Mouse (Mus musculus) megakaryocyte, adult 5-6 weeks (primary cell): Measurements from ENCODE around the gene Ehmt2. TPM values are rescaled to one million over a fixed set of nuclear protein-coding genes. Genes with fewer than 3 reads are reported as not detected.

ENCODE experiments used
- ATAC-seq: 2 replicates; pipeline ENCODE4 v1.8.0; 2016; ENCODE audit warnings: mild to moderate bottlenecking, inconsistent platforms; ENCODE audit not compliant: poor library complexity, severe bottlenecking
- total RNA-seq, 2 experiments: library from RNA; stranded (forward) in 1 of 2; stranded (reverse) in 1 of 2; fragments of 153-499, 151-499 nt in 1 of 2; fragments of 221-1000, 200-1000 nt in 1 of 2; gene quantifications; 2 replicates each; pipeline versions ENCODE4 v1.2.3 to v1.2.4; 2015 to 2017

Gene Ehmt2
- total RNA-seq (2015) = 66.5 and 68.9 TPM in 2 replicates
- total RNA-seq (2017) = 75.4 and 75.7 TPM in 2 replicates

- peak; percentile 45 for ATAC-seq
These were observed at the start of gene Ehmt2, which contains the start of gene C2 for GRCm38 (mm10) chr17:34898160-34898586. Gene Ehmt2, plus strand, starts transcription at chr17:34898469. Gene C2, minus strand, starts transcription at chr17:34898265.

DNA sequence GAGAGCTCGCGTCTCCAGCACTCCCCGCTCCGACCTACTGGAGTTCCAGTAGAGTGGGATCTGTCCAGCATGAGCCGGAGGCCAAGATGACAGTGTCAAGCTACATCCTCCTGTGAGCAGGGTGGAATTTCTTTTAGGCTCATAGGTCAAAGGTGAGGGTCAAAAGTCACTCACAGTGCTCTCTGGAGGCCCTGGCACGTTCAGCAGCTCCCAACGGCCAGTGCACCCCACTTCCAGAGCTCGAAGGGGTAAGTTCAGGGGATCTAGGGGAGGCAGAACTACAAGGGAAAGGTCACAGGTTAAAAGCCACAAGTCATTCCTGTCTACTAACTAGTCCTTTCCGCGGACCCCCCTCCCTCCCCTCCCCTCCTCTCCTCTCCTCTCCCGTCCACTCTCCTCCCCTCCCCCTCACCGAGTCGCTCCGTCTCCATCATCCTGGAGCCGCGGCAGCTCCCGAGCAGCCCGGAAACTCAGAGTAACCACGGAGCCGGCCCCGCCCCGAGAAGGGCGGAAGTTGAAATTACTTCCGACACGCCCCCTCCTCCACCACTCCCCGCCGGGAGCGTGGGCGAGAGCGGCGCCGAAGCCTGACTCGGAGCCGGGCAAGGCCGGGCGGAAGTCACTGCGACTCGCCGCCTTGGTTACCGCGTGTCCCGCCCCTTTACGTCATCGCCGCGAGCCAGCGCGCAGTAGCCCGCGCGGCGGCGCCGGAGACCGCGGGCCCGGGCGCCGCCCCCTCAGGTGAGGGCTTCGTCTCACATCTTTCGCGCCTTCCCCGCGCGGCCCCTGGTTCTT, 48.4 kb upstream of the Ehmt2 start, which contains the start of the genes Skiv2l and Nelfe:
Gene Skiv2l (minus strand): TSS at position 489 of the 795 bp plus-strand sequence.
Gene Nelfe (plus strand): TSS at position 670 of the 795 bp plus-strand sequence.
- ATAC-seq = peak; percentile 100

GRCm38 (mm10) chr17:34850517-34851125, 47.6 kb upstream of the Ehmt2 start:
- peak; percentile 20; the same call in 1 of the 2 replicates for ATAC-seq

GRCm38 (mm10) chr17:34853511-34853910, 44.8 kb upstream of the Ehmt2 start:
- no peak for ATAC-seq

- no peak for ATAC-seq
These were observed 43.5 kb upstream of the Ehmt2 start for GRCm38 (mm10) chr17:34854761-34855160.

DNA sequence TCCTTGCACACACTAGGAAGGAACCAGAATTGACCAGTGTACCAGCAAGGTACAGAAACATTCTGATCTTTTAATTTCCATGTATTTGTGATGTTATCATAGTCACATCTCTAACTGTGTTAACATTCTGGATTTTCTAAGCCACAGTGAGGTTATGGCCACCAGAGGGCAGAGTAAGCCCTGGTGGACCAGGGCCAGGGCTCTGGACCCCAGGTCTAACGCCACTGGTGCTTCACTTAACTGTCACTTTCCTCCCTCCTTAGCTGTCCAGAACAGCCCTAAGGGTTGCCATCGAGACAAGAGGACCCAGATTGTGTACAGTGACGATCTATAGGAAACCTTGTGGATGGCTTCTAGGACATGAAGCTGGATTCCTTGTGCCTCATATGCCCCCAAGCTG, 42.4 kb upstream of the Ehmt2 start:
- ATAC-seq = peak; percentile 77

- ATAC-seq = no peak
These were observed 39.6 kb upstream of the Ehmt2 start for GRCm38 (mm10) chr17:34858670-34859069.

GRCm38 (mm10) chr17:34860514-34860913, 37.8 kb upstream of the Ehmt2 start:
- ATAC-seq = no peak

DNA sequence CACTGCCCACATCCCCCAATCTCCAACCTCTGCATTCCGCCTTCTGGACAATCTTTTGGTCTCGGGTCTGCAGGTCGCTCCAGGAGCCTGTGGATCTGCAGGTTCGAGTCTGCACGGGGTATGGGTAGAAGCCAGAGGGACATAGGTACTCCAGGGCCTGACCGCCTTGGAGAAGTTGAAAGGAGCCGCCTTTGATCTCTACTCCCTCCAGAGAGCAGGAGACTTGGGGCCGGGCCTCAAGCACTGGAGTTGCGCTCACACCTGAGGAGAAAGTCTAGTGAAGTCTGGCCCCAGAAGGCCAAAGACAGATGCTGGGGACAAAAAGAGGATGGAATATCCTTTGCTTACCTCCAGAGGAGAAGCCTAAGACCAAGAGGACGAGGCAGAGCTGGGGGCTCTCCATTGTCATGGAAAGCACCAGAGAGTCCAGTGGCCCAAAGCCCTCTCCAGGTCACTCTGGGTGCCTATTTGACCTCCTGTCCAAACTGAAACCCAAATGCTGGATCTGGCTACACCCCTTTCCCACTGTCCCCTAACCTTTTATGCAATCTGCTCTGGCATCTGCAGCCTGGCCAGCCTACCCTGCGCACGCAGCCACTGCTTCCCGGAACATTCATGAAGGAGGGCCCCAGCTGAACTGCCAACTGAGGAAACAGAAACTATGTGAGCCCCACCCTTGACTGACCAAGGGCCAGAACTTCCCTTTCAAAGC, 36.4 kb upstream of the Ehmt2 start:
- no peak for ATAC-seq

DNA sequence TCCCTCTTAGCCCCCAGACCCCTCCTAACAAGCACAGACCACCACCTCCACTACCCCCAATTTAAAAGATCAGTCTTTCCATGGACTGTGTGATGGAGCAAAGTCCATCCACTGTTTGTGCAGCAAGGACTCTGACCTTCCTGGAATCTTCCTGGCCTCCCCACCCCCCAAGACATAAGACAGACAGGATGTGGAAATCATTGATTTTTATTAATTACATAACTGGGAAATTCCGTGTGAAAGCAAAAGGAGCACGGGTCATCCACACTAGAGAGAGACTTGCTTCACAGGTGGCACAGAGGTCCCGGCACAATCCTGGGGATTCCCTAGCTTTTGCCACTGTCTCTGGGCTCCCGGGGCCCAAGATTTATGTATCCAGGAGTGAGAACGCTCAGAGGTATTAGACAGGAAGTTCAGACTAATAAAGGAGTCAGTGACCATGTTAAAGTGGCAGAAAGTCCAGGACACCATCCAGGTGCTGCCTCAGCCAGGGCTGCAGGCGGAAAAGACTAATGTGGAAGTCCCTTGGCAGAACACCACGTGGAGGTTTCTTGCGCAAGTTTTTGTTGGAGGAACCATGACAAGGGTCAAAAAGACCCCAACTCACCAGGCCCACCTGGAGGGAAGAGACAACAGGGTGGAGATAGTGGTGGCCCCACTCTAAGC, 35.7 kb upstream of the Ehmt2 start, which contains the start of gene Cfb:
Gene Cfb (minus strand): TSS at position 103 of the 666 bp plus-strand sequence.
- ATAC-seq = no peak

DNA sequence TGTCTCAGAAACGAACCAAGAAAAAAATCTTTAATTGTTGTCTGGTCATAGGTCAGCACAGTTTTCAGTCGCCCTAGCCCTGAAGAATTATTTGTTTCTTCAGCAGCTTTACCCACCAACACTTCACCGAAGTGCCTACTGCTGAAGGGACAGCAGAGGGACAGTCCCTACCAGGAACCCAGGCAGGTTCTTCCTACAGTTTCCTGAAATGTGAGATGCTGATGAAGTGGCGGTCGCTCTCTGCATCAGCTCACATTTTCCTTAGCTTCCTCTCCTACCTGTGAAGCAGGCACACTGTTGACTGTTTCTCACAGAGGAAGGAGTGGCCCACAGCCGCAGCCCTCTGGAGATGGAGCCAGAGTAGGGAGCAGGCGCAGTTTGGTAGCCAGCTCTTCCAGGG, 32.3 kb upstream of the Ehmt2 start:
- no peak for ATAC-seq

DNA sequence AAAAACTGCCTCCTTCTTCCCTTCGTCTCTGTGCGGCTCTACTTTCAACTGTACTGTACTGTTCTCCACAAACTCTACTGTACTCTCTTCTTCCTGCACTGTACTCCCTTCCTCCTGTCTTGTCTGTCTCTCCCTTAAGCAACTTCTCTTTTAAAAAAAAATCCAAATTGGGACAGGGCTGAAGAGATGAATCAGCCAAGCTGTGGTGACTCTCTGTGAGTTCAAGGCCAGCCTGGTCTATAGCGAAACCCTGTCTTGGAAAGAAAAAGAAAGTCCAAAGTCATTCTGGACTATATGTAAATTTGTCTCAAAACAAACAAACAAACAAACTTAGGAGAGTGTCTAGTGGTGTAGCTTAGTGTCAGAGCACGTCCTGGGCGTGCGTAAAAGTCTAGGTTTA, 23.9 kb upstream of the Ehmt2 start:
- ATAC-seq = no peak

DNA sequence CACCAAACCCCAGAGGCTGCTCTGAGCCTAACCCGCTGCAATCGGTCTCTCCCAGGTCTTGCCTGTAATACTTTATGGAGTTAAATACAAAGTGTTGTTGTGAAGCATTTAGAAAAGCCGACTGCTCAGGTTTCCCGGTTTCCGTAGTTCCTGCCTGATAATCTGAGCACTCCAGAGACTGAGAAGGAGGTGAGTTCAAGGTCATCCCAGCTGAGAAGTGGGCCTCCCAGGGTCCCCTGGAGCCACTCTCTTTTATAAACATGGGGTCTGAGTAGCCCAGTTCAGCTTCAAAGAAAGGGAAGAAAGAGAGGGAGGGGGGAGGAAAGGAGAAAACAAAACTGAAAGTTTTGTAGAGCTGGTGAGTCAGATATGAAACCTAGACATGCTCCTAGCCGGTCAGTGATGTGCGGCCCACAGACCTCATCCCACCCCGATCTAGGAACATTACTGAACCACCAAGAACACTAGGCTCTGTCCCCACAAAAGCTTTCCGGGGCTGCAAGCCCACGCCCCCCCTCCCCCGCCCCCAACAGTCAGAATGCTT, 18.9 kb upstream of the Ehmt2 start, which contains the start of gene Zbtb12:
Gene Zbtb12 (plus strand): TSS at position 148 of the 544 bp plus-strand sequence.
- ATAC-seq = no peak

GRCm38 (mm10) chr17:34881166-34881565, 17.1 kb upstream of the Ehmt2 start:
- no peak for ATAC-seq

DNA sequence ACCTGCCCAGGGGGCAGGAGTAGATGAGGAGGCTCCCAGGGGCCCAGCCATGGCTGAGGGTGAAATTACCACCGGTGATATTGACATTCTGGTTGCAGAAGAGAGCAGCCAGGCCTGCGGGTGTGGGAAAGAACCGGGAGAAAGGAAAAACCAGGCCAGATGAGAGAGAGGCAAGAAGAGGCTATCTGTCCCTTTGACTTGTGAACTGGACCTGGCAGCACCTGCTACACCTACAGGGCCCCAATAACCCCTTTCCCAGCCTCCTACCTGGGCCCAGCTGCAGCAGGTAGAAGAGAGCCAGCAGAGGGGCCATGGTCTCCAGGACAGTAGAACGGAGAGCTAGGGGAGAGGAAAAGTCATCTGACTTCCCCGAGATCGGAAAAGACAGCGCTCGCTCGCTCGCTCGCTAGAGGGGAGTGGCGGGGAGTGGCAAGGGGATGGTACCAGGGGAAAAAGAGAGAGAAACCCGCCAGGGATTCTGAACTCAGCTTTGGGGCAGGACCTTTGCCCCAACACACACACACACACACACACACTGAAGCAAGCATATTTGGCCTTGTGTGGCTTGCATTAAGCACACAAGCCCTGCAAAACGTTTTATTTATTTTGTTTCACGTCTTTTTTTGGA, 16.5 kb upstream of the Ehmt2 start, which contains the start of gene Gm20547:
Gene Gm20547 (minus strand): TSS at position 360 of the 628 bp plus-strand sequence.
- ATAC-seq = no peak

DNA sequence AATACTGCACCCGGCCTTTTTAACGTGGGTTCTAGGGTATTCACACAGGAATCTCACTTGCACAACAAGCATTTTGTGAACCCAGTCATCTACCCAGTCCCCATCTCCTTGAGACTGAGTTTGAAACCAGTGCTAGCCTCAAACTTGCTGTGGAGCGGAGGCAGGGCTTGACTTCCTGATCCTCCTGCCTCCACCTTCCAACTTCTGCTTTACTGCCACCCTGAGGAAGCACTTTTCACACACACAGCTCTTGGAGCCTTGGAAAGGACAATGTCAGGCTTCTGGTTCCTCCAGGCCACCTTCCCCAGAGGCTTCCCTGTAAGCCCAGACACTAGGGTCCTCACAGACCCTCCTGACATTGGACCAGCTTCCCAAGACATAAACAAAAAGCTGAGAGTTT, 14.9 kb upstream of the Ehmt2 start:
- peak; percentile 62; the same call in 1 of the 2 replicates for ATAC-seq

- ATAC-seq = no peak
These were observed 13.6 kb upstream of the Ehmt2 start for GRCm38 (mm10) chr17:34884704-34885103.

GRCm38 (mm10) chr17:34885615-34886014, 12.7 kb upstream of the Ehmt2 start:
- ATAC-seq = no peak

DNA sequence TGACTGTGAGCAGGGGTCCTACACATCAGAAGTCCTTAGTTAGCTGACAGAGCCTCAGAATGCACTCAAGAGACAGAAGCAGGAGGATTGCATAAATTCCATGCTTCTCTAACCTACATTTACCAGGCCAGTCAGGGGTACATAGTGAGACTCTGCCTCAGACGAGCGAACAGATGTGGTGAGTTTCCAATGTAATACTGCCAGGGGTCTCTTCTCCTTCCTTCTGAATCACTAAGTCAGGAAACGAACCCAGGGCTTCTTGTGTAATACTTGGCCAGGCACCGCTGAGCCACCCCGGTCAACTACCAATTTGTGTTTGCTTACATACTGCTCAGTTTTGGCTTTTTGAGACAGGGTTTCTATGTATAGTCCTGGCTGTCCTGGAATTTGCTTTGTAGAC, 10.3 kb upstream of the Ehmt2 start:
- ATAC-seq = no peak
